Mouse (Mus musculus): ENCODE measurements around the gene Mtmr14.

DNA sequence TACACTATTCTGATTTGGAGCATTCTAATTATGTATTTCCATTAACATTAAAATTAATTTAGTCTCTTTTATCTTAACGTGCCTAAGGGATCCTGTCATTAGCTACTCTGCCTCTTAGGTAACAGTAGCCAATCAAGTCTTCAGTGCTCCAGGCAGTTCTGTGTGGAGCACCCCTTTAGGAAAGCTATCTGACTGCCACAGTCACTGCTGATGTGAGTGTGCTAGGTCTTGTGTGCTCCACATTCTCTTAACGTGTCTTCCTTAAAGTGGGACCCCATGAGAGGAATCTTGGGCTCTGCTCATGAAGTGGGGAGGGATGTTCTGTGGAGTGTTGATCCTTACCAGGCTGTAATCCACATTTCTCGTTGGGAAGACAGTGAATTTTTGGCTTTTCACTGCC, 34.7 kb downstream of the Mtmr14 start:
- TF ChIP-seq CTCF (IDR thresholded peaks at IDR 0.05; ENCODE audit: control insufficient read depth, insufficient read depth, insufficient replicate concordance, low read depth, low read length), result no peak
- no peak for TF ChIP-seq POLR2A (IDR thresholded peaks at IDR 0.05; ENCODE audit: control insufficient read depth, low read depth, low read length)
